Mouse (Mus musculus) spleen, postnatal 14 days (tissue): Measurements from ENCODE around the gene Sigmar1.
A peak's percentile ranks its signal among the peaks of the same experiment; 100 is the strongest.
"Not testable (repeated sequence)": the region's sequence is repeated elsewhere in the genome, so short reads cannot be mapped to it uniquely, and the experiment has no call there.

ENCODE experiments used
- DNase-seq, 2 experiments: peaks; one replicate each; pipeline ENCODE4 v3.0.0; 2021 to 2022; ENCODE audit warnings: low spot score in 2 of 2

Gene Sigmar1

DNA sequence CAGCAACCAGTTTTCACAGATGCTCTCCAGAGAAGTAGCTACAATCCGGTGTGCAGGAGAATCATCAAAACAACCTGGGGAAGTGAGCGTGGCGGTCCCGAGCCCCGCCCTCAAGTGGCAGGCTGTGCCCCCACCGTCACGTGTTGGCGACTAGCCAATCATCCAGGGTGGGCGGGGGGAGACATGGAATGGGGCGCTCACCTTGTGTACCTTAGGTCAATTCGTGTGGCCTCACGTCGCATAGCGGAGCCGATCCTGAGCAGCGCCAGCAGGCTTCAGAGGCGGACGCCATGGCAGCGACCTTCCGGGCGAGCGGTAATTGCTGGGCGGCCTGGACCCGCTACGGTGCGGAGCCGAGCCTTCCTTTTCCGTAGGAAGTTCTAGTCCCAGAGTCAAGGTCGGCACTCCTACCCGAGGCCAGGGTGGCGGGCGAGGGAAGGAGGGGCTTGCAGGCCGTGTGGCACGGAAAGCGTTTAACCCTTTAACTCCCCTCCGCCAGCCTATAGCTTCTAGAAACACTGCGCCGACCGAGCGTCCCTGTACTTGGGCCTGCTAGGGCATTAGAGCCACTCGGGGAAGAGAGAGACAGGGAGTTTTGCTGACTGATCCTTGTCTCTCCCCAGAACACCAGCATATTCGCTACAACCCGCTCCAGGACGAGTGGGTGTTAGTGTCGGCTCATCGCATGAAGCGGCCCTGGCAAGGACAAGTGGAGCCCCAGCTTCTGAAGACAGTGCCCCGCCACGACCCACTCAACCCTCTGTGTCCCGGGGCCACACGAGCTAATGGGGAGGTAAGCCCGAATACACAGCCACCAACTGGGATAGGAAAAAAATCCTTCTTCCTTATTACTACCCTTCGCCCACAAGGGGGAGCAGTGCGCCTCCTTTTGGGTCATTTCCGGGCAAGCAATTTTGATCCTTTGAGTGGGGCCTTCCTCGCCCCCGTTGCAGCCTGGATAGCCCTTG lies at the start of gene Sigmar1:
Sigmar1 (minus strand) TSS at position 820 of the 968 bp plus-strand sequence.
- DNase-seq = peak; percentile 69 to 82

DNA sequence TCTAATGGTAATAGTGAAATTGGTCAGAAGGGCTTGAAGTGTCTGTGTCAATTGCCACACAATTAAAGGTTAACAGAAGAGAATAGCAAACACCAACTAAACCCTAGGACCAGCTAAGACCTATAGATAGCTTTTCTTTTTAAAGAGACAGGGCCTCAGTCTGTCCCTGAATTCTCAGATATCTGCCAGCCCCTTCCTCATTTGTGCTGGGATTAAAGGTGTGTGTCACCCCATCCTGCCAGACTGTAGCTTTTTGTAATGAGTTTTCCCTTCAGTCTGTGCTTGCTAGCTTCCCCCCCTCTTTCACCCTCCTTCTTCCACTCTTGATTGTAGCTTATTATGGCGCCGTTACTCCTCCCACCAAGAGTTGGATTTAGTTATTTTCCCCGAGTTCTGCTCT lies 27.2 kb upstream of the Sigmar1 start:
- not testable (repeated sequence) for DNase-seq

DNA sequence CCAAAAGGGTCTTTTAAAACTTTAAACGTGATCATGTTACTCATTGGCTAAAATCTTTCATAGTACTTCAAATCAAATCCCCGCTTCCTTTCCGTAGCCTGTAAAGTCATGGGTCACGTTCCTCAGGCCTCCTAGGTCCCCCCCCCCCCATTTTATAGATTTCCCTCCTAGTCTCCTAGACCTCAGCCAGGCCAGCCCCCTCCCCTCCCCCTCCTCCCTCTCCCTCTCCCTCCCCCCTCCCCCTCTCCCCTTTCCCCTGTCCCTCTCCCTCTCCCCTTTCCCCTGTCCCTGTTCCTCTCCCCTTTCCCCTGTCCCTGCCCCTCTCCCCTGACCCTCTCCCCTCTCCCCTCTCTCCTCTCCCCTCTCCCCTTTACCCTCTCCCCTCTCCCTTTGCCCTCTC lies 26.8 kb upstream of the Sigmar1 start:
- not testable (repeated sequence) for DNase-seq

DNA sequence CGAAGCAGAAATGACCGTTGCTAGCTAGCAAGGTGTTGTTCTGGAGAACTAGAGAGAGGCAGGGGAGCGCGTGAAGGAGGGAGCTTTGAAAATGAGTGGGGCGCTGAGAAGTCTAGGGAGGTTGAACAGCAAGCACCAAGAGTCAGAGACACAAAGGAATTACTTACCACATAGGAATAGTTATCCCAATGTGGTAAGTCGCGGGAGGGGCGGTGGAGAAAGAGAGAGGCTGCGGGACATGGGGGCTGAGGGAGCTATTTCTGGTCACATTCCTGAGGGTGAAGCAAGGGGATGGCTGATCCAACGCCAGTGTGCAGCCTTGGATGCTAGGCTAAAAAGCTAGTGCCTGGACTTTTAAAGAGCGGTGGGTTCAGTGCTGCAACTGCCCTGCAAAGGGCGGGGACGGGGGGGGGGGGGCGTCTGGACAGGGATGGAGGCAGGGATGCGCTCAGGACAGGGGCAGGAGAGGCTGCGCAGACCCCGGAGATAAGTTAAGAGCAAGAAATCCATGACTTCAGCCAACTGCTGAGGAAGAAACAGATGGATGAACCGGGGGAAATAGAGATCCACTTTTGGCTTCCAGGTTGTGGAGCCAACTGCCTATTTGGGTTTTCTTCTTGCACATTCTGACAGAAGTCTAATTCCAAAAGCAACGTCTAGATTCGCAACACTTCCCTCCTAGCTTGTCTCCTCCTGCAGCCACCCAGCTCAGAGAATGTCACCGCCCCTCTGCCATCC lies 26.0 kb upstream of the Sigmar1 start:
- DNase-seq = not testable (repeated sequence)

DNA sequence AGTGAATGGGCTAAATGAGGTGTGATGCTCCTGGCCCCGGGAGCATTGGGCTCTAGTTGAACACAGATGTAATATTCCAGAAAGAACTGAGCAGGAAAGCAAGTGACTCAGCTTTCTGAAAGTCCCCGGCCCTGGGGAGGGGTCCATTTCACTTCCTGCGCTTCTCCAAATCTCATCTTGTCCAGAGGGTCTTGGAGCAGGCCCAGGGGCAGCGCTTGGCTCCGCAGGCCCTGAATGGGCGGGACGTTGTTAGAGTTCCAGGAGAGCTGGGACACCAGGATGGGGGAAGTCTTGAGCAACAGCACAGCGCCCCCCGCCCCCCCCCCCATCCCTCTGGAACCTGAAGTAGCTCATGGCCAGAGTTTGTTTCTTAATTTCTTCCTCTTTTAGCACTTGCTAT lies 25.3 kb upstream of the Sigmar1 start:
- not testable (repeated sequence) for DNase-seq

DNA sequence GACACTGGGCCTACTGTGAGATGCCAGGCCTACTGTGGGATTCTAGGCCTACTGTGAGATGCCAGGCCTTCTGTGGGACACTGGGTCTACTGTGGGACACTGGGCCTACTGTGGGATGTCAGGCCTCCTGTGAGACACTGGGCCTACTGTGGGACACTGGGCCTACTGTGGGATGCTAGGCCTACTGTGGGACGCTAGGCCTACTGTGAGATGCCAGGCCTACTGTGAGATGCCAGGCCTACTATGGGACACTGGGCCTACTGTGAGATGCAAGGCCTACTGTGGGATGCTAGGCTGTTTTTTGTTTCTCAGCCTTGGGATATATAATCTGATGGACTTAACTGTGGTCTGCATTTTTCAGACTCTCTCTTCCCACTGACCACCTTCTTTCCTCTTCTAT lies 19.9 kb upstream of the Sigmar1 start:
- not testable (repeated sequence) for DNase-seq

DNA sequence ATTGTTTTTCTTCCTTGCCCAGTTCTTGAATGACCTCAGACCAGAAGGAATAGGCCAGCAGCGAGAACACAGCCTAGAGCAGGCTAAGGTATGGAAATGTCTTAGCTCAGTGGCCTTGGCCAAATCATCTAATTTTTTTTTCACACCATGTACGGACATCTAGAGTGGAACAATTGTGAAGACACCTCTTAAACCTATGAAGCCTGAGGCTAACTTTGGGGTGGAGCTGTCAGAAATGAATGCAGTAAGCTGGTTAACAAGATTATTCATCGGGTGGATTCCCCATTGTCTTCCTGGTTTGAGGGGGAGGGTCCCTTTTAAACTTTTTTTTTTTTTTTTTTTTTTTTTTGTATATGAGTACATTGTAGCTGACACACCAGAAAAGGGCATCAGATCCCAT lies 18.5 kb upstream of the Sigmar1 start:
- DNase-seq = not testable (repeated sequence)

DNA sequence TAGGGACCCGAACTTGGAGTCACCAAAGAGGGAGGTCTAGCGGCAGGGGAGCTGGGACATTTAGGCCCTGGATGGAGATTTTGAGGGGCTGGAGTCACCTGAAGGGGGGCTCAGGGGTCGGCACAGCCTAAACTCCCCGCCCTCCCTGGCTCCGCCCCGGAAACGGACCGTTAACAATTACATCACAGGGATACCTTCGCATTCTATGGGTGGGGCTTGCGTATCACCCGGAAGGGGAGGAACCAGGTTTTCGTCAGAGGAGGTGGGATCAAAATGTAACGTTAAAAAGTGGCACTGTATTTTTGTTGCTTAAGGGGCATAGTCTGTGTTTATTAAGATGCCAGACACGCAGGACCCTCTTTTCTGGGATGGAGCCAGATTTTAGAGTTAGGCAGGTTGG lies 18.0 kb upstream of the Sigmar1 start, which contains the start of gene Ccl27a:
Ccl27a (minus strand) TSS at position 246 of the 400 bp plus-strand sequence.
- DNase-seq = peak; percentile 35 to 65

DNA sequence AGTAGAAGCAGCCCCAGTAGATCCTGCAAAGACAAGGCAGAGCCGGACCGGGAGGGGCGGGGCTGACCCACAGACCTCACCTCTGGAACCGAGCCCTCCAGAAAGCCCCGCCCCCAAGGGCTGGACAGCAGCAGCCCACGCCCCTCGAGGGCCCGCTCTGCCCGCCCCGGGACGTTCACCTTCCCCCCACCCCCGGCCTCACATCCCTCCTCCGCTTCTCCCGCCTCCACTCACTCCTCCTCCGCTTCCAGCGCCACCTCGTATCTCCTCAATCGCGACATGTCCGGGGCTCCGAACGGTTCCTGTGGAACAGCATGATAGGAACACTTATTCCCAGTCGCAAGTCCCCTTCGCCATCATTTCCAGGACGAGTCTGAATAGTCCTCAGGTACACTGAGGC lies 17.5 kb upstream of the Sigmar1 start:
- peak; percentile 21 to 25 for DNase-seq

DNA sequence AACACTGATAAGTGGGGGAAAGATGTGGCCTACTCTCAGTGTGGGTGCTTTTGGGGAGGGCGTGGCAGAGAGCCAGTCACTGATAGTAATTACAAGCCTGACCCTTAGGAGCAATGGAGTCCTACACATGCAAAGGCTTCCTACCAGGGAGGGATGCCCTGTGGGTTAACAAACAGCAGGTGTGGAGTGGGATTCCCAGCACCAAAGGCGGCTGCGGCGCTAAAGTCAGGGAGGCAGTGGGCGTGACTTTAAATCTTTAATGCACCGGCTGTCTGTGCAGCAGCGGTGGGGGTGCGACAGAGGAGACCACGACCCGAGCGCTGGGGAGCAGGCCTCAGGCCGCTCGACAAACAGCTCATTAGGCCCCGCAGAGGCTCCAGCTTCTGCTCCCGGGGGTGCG lies 17.0 kb upstream of the Sigmar1 start:
- DNase-seq = not testable (repeated sequence)

DNA sequence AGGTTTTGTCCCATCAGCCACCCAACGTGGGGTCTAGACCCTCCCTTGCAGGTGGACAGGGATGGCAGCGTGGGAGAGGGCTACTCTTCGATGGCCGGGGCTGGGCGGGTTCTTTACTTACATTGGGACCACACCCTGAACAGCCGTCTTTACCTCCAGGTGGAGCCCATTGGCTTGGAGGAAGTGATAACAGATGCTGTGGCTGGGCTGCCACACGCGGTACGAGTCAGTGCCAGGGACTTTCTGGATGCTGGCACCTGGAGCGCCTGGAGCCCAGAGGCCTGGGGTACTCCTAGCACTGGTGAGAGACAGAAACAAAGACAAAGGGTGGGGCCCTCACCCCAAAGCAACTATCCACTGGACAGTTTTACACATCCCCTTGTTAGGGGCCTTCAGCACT lies 11.3 kb upstream of the Sigmar1 start:
- DNase-seq = not testable (repeated sequence)

DNA sequence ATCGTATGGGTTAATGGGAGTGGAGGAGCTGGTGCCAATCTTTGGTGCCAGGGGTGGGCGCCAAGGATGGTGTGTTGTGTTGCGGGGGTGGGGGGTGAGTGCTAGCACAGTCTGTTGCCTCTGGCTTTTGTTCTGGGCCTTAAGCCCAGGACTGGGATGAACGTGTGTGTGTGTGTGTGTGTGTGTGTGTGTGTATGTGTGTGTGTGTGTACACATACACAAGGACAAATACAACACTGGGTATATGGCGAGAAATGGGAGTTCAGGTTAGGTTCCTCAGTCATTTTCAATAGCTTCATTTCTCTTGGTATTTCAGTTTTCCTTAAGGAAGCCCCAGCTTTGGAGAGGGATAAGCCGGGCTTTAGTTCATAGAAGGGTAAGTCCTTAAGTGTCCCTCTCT lies 7.2 kb upstream of the Sigmar1 start:
- not testable (repeated sequence) for DNase-seq

DNA sequence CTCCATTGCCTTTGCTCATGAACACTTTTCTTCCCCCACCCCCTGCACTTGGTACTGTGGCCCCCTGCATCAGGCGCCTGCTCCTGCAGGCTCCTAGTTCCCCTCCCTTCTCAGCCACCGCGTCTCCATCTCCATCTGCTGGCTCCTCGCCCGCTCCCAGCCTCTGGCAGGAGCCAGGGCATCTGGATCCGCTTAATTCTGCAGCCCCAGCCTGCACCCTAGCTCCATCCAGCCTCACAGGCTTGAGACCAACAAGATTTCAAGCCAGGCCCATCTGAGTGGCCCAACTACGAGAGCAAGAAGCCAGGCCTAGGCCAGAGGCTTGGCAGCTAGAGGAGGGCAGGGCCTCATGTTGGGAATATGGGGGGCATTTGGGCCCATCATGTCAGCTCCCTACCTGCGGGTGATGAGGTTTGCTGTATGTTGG lies 6.7 kb upstream of the Sigmar1 start:
- not testable (repeated sequence) for DNase-seq

DNA sequence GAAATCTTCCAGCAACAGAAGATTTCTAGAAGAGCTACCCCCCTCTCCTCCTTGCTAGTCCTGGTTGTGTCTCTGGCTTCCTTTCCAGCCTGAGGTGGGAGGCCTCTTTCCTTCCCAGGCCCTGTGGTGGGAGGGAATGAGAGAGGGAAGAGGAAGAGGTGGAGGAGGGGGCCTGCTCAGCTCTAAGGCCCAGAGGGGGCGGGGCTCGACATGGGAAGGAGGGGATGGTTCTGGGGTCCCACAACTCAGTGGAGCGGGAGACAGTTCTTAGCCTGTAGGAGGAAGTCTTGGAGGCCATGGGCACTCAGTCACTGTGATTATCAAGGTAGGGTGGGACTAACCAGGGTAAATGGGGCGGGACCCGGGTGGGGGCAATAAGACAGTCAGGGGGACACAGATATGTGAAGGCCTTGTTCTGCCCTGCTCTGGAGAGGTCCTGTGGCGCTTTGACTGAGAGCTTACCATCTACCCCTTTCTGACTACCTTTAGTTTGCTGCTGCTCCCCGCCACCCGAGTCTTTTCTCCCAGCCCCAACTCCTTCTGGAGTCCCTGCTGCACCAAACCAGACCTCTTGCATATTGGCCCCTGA lies 6.2 kb upstream of the Sigmar1 start:
- DNase-seq = no peak

DNA sequence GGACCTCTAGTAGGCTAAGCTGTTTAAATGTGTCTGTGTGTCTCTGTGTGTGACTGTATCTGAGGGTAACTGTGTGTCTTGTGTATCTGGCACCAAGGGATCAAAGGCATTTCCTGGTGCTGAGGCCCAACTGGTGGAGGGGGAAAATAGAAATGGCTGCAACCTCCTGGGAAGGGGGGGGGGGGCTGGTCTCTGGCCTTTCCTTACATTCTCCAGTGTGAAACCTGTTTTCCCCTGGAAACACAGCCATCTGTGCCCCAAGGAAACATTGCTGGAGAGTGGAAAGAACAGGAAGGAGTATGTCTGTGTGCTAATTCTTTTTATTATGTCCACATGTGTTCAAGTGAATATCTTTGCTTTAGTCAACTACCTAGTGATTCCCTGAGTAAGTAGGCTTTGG lies 5.7 kb upstream of the Sigmar1 start:
- no peak for DNase-seq

DNA sequence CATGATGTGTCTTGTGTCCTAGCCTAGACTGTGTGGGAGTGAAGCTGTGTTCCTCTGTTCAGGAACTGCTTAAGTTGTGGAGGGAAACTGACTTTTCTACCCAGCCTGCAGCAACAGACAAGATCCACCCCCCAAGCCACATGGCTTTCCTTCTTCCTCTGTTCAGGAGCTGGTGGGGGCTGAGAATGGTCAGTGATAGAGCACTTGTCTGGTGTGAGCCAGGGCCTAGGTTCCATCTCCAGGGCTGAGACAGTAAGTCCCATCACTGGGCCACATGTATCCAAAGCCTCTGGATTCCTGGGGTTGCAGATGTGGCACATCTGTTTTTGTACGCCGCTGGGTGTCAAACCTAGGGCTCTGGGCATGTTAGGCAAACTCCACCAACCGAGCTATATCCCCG lies 5.0 kb upstream of the Sigmar1 start:
- no peak for DNase-seq

DNA sequence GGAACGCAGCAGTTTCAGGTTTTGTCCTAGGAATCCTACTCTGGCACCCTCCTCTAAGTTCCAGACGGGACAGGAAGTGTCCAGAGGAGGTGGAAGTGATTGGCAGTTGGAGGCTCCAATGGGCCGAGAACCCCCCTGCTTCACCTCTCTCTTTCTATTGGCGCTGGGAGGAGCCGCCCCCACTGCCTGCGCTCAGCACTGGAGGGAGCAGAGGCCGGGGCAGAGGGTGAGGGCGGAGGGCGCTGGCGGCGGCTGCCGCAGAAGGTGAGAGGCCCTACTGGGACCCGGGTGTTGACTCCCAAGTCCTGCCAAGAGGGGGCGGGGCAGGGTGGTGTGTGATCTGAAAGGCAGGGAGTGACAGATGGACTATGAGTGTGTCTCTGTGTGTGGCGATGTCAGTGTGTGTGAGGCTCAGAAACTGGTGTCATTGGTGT lies 4.3 kb upstream of the Sigmar1 start:
- DNase-seq = peak; percentile 22 to 41

DNA sequence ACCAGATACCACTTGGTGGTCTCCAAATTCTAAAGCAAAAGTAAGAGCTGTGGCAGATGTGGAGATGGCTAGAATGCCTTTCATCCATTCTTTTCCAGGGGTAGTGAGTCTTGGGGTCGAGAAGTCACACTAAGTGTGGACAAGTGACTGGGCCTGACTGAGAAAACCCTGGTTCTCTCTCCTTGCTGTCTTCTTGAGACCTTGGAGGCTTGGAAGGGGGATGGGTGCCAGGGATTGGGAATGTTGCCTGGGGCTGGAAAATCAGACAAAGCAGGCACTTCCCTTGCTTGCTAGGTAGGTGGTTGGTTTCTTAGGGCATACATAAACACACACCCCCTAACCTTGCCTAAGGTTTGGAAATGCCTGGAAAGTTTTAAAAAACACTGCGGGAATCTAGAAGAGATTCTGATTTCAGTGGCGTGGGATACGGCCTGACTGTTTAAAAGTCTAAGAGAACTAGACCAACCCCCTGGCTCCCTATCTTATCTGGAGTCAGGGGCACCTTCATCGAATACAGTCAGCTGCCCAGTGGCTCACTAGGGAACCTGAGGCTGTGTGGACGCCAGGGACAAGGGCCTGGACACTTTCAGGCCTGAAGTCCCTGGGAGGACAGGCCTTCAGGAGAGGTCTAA lies 3.8 kb upstream of the Sigmar1 start:
- DNase-seq = no peak

DNA sequence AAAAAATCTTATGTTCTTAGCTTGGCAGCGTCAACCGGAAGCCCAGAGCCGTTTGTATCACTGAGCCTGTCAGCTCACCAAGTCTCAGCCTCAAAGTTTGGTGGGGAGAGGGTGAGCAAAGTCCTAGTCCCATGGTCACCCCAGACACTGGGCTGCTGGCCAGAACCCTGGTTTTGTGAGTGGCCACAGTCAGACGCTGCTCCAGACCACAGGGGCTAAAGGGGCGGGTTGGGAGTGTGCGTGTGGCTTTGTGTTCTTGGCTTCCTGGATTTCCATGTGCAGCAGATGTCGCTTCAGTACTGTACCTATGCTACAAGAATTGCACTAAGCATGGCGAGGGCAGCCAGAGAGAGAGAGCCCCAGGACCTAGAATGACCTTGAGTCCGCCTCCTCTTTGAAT lies 3.2 kb upstream of the Sigmar1 start:
- DNase-seq = no peak

DNA sequence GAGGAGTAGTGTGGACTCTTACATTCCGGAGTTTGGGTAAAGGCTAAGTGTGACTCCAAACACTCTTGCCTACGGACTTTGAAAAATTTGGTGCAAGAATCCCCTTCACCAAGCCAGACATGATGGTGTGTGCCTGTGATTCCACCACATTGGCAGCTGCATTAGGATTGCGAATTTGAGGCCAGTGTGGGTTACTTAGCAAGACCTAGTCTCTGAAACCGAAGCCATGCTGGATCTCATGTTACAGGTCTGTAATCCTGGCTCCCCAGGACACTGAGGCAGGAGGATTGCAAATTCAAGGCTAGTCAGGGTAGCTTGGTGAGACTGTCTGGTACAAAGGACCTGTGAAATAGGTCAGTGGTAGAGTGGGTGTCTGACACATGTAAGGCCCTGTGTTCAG lies 2.7 kb upstream of the Sigmar1 start:
- DNase-seq = no peak

DNA sequence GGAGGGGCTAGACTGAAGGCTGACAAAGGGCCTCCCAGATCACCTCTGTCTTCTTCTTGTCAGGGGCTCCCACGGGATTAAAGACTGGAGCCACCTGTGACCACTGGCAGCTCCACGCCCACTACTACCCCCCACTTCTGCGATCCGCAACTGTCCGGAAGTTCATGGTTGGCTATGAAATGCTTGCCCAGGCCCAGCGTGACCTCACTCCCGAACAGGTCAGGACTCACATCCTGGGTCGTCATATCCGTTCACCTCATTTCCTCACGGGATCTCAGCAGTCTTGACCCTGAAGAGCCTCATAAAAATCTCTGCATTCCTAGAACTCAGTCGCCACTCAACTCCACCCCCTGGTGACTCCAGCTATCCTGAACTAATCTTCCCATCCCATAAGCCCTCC lies 2.1 kb upstream of the Sigmar1 start:
- DNase-seq = no peak

DNA sequence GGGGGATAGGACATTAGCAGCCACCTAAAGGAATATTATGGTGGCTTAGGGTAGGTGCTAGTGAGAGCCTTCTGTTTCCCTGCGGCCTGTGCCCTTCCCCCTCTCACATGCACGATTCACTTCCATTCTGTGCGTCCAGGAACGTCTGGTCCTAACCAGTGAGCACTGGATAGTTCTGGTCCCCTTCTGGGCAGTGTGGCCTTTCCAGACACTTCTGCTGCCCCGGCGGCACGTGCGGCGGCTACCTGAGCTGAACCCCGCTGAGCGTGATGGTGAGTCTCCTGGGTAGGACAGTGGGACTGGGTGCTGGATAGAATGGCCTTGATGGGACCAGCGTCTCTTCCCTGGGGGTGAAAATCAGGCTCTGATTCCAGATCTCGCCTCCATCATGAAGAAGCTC lies 1.4 kb upstream of the Sigmar1 start:
- no peak for DNase-seq
